Mouse (Mus musculus): Measurements from ENCODE around the gene Sac3d1. TPM values are rescaled to one million over a fixed set of nuclear protein-coding genes. Genes with fewer than 3 reads are reported as not detected.

Gene Sac3d1
- polyA plus RNA-seq, 1 experiment, result 46.4 TPM

- Histone ChIP-seq H3K4me1 (ENCODE audit: control insufficient read depth, insufficient read depth, insufficient read length, low read length) (peaks cover 22% of the 10 kb centered on the region), H3K27me3 (ENCODE audit: control insufficient read depth, insufficient read depth, low read length) (no peaks in the 10 kb centered on the region), H3K27ac (ENCODE audit: insufficient read depth, low read depth, low read length) (peak overlapping the region; percentile 83), H3K4me3 (ENCODE audit: low read depth, low read length) (peak overlapping the region; percentile 73), H3K36me3 (ENCODE audit: control insufficient read depth, insufficient read depth, low read length) (peaks cover 41% of the 10 kb centered on the region)
- WGBS, result 2% methylated on average over 32 of the region's 32 CpGs
- TF ChIP-seq POLR2A (IDR thresholded peaks at IDR 0.05; ENCODE audit: low read depth, low read length) (no peak; the same call in 1 of the 2 replicates), CTCF (IDR thresholded peaks at IDR 0.05; ENCODE audit: extremely low read depth, insufficient read length, insufficient replicate concordance, low read depth, low read length) (no peak)
Observed at GRCm38 (mm10) chr19:6117346-6117985, 984 bp downstream of the Sac3d1 start.

DNA sequence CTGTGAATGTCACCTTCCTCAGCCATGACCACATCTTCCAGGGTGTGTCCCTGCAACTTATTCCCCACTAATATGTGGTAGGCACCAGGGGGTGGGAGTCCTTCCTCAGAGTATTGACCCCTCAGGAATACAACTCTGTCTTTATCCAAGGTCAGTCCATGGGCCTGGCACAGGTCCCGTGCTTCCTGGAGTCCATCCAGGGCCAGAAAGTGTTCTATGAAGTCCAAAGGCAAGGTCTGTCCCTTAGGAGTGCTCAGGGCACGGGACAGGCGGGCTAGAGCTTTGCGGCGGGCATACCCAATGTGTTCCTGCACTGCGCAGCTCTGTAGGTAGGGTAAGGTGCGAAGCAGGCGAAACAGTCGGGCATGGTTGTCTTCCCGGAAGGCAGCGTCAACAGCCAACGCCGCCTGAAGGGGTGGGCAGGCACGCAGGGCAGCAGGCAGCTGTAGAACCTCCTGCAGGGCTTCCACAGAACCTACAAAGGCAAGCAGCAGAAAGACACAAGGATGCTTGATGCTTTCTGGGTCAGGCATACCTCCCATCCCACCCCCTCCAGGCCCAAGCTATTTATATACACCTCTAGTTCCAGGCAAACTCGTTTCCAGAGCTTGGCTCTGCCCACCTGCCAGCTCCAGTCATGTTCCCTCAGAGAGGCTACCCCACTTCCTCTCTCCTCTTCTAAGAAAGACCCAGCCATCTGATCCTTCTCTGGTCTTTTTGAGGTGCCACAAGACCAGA is 2.2 kb downstream of the Sac3d1 start:
- TF ChIP-seq CTCF (IDR thresholded peaks at IDR 0.05; ENCODE audit: extremely low read depth, insufficient read length, insufficient replicate concordance, low read depth, low read length) (no peak), POLR2A (IDR thresholded peaks at IDR 0.05; ENCODE audit: low read depth, low read length) (no peak)
- Histone ChIP-seq H3K4me3 (ENCODE audit: low read depth, low read length) (no peak overlapping the region), H3K27ac (ENCODE audit: insufficient read depth, low read depth, low read length) (no peak overlapping the region), H3K4me1 (ENCODE audit: control insufficient read depth, insufficient read depth, insufficient read length, low read length) (peaks cover 16% of the 10 kb centered on the region; the same call in 1 of the 2 replicates), H3K27me3 (ENCODE audit: control insufficient read depth, insufficient read depth, low read length) (no peaks in the 10 kb centered on the region), H3K36me3 (ENCODE audit: control insufficient read depth, insufficient read depth, low read length) (peaks cover 52% of the 10 kb centered on the region)
- WGBS, result 81% methylated on average over 15 of the region's 15 CpGs

- Histone ChIP-seq H3K36me3 (ENCODE audit: control insufficient read depth, insufficient read depth, low read length) (peaks cover 71% of the 10 kb centered on the region), H3K27ac (ENCODE audit: insufficient read depth, low read depth, low read length) (no peak overlapping the region), H3K4me1 (ENCODE audit: control insufficient read depth, insufficient read depth, insufficient read length, low read length) (peaks cover 6% of the 10 kb centered on the region; the same call in 1 of the 2 replicates), H3K4me3 (ENCODE audit: low read depth, low read length) (no peak overlapping the region), H3K27me3 (ENCODE audit: control insufficient read depth, insufficient read depth, low read length) (no peaks in the 10 kb centered on the region)
- WGBS, result 57% methylated on average over 6 of the region's 6 CpGs
- TF ChIP-seq CTCF (IDR thresholded peaks at IDR 0.05; ENCODE audit: extremely low read depth, insufficient read length, insufficient replicate concordance, low read depth, low read length) (no peak), POLR2A (IDR thresholded peaks at IDR 0.05; ENCODE audit: low read depth, low read length) (no peak)
Observed at GRCm38 (mm10) chr19:6113116-6113515, 5.3 kb downstream of the Sac3d1 start.

GRCm38 (mm10) chr19:6105586-6105985 is 12.9 kb downstream of the Sac3d1 start, which contains the start of gene Naaladl1:
Gene Naaladl1 (plus strand): TSS chr19:6105782.
- Histone ChIP-seq H3K36me3 (ENCODE audit: control insufficient read depth, insufficient read depth, low read length) (peaks cover 21% of the 10 kb centered on the region; the same call in 1 of the 2 replicates), H3K27me3 (ENCODE audit: control insufficient read depth, insufficient read depth, low read length) (no peaks in the 10 kb centered on the region), H3K4me3 (ENCODE audit: low read depth, low read length) (peak within 1 kb of the TSS; percentile 64), H3K4me1 (ENCODE audit: control insufficient read depth, insufficient read depth, insufficient read length, low read length) (peaks cover 19% of the 10 kb centered on the region), H3K27ac (ENCODE audit: insufficient read depth, low read depth, low read length) (peak within 1 kb of the TSS; percentile 71)
- WGBS, result 38% methylated on average over 7 of the region's 7 CpGs
- no peak for TF ChIP-seq CTCF (IDR thresholded peaks at IDR 0.05; ENCODE audit: extremely low read depth, insufficient read length, insufficient replicate concordance, low read depth, low read length)
- TF ChIP-seq POLR2A (IDR thresholded peaks at IDR 0.05; ENCODE audit: low read depth, low read length), result peak; percentile 95

GRCm38 (mm10) chr19:6104476-6104875 is 14.0 kb downstream of the Sac3d1 start:
- Histone ChIP-seq H3K27ac (ENCODE audit: insufficient read depth, low read depth, low read length) (peak overlapping the region; percentile 71), H3K27me3 (ENCODE audit: control insufficient read depth, insufficient read depth, low read length) (no peaks in the 10 kb centered on the region), H3K36me3 (ENCODE audit: control insufficient read depth, insufficient read depth, low read length) (peaks cover 14% of the 10 kb centered on the region; the same call in 1 of the 2 replicates), H3K4me1 (ENCODE audit: control insufficient read depth, insufficient read depth, insufficient read length, low read length) (peaks cover 19% of the 10 kb centered on the region), H3K4me3 (ENCODE audit: low read depth, low read length) (no peak overlapping the region)
- no peak for TF ChIP-seq POLR2A (IDR thresholded peaks at IDR 0.05; ENCODE audit: low read depth, low read length)
- no peak for TF ChIP-seq CTCF (IDR thresholded peaks at IDR 0.05; ENCODE audit: extremely low read depth, insufficient read length, insufficient replicate concordance, low read depth, low read length)
- WGBS, result 30% methylated on average over 4 of the region's 4 CpGs

DNA sequence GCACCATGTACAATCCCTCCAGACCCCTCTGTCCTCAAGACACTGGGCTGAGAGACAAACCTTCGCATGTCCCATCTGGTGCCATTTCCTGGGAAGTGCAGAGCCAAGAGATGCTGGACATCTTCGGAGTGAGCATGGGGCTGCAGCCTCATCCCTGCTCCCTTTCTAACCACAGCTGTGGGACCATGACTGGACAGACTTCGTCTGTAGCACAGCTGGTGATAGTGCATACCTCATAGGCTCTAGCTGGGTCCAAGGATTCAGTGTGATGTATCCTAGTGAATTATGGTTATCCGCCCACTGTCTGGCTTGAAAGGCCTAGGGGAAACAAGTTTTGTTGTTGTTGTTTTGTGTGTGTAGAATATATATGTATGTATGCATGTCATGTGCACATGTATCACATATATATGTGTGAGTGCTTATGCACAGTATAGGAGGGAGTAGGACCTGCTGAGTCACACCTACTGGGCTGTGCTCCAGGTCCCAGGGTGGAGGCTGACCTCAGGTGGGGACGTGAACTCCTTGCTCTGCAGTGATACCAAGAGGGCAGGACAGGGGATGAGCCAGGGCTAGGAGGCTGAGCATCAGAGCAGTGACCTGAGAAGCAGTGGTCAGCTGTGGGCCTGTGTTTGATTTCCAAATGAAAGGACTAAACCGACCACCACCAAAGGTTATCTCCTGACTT is 16.1 kb downstream of the Sac3d1 start:
- Histone ChIP-seq H3K27me3 (ENCODE audit: control insufficient read depth, insufficient read depth, low read length) (no peaks in the 10 kb centered on the region), H3K27ac (ENCODE audit: insufficient read depth, low read depth, low read length) (peak overlapping the region; percentile 26; the same call in 1 of the 2 replicates), H3K4me3 (ENCODE audit: low read depth, low read length) (no peak overlapping the region), H3K36me3 (ENCODE audit: control insufficient read depth, insufficient read depth, low read length) (no peaks in the 10 kb centered on the region), H3K4me1 (ENCODE audit: control insufficient read depth, insufficient read depth, insufficient read length, low read length) (peaks cover 19% of the 10 kb centered on the region)
- WGBS, result 67% methylated on average over 6 of the region's 6 CpGs
- TF ChIP-seq POLR2A (IDR thresholded peaks at IDR 0.05; ENCODE audit: low read depth, low read length) (no peak), CTCF (IDR thresholded peaks at IDR 0.05; ENCODE audit: extremely low read depth, insufficient read length, insufficient replicate concordance, low read depth, low read length) (no peak)

Data from small intestine, adult 2 months (tissue).